Mouse (Mus musculus) neutrophil, adult 65 days (primary cell): ENCODE data around the gene Ctnnd2. TPM values are rescaled to one million over a fixed set of nuclear protein-coding genes. Genes with fewer than 3 reads are reported as not detected.

Experiments used
- total RNA-seq: library from RNA; stranded (reverse); gene quantifications from 2 replicates; pipeline ENCODE4 v1.2.4, GENCODE M21; 2023

Gene Ctnnd2
- total RNA-seq, result 0.22 and 0.73 TPM in 2 replicates

GRCm38 (mm10) chr15:30172391-30173281 is at the start of gene Ctnnd2:
Gene Ctnnd2, plus strand, starts transcription at chr15:30172593.

